Mouse (Mus musculus): ENCODE data around the gene Kif13a.

Kif13a gene

GRCm38 (mm10) chr13:46921559-46921958, 8.1 kb downstream of the Kif13a start:
- DNase-seq (ENCODE audit: low read depth) = no peak

- DNase-seq (ENCODE audit: low read depth) = no peak
Observed at GRCm38 (mm10) chr13:46919797-46920196, 9.9 kb downstream of the Kif13a start.

- no peak for DNase-seq (ENCODE audit: low read depth)
Observed at GRCm38 (mm10) chr13:46918509-46918908, 11.2 kb downstream of the Kif13a start.

GRCm38 (mm10) chr13:46911960-46912359, 17.7 kb downstream of the Kif13a start:
- DNase-seq (ENCODE audit: low read depth) = no peak

GRCm38 (mm10) chr13:46911018-46911419, 18.6 kb downstream of the Kif13a start:
- no peak for DNase-seq (ENCODE audit: low read depth)

- no peak for DNase-seq (ENCODE audit: low read depth)
Observed at GRCm38 (mm10) chr13:46909946-46910345, 19.7 kb downstream of the Kif13a start.

- peak; percentile 8 for DNase-seq (ENCODE audit: low read depth)
Observed at GRCm38 (mm10) chr13:46909005-46909565, 20.6 kb downstream of the Kif13a start.

GRCm38 (mm10) chr13:46908387-46908786, 21.3 kb downstream of the Kif13a start:
- DNase-seq (ENCODE audit: low read depth) = no peak

- DNase-seq (ENCODE audit: low read depth) = peak; percentile 69
Observed at GRCm38 (mm10) chr13:46907861-46908260, 21.8 kb downstream of the Kif13a start.

- DNase-seq (ENCODE audit: low read depth) = no peak
Observed at GRCm38 (mm10) chr13:46907115-46907514, 22.6 kb downstream of the Kif13a start.

- no peak for DNase-seq (ENCODE audit: low read depth)
Observed at GRCm38 (mm10) chr13:46905971-46906370, 23.7 kb downstream of the Kif13a start.

- no peak for DNase-seq (ENCODE audit: low read depth)
Observed at GRCm38 (mm10) chr13:46904982-46905621, 24.6 kb downstream of the Kif13a start.

GRCm38 (mm10) chr13:46902568-46903255, 27.0 kb downstream of the Kif13a start:
- no peak for DNase-seq (ENCODE audit: low read depth)

GRCm38 (mm10) chr13:46900870-46901555, 28.7 kb downstream of the Kif13a start:
- no peak for DNase-seq (ENCODE audit: low read depth)

- DNase-seq (ENCODE audit: low read depth) = no peak
Observed at GRCm38 (mm10) chr13:46898837-46899236, 30.8 kb downstream of the Kif13a start.

GRCm38 (mm10) chr13:46898411-46898810, 31.3 kb downstream of the Kif13a start:
- no peak for DNase-seq (ENCODE audit: low read depth)

GRCm38 (mm10) chr13:46892380-46892779, 37.3 kb downstream of the Kif13a start:
- no peak for DNase-seq (ENCODE audit: low read depth)

- DNase-seq (ENCODE audit: low read depth) = peak; percentile 54
Observed at GRCm38 (mm10) chr13:46888150-46888683, 41.5 kb downstream of the Kif13a start.

- DNase-seq (ENCODE audit: low read depth) = no peak
Observed at GRCm38 (mm10) chr13:46886497-46887261, 43.0 kb downstream of the Kif13a start.

- DNase-seq (ENCODE audit: low read depth) = no peak
Observed at GRCm38 (mm10) chr13:46885759-46886060, 44.0 kb downstream of the Kif13a start.

- no peak for DNase-seq (ENCODE audit: low read depth)
Observed at GRCm38 (mm10) chr13:46884898-46885758, 44.5 kb downstream of the Kif13a start.

Data from NIH3T3 (cell line).